Mouse (Mus musculus): ENCODE results near the gene Il6st. TPM values are rescaled to one million over a fixed set of nuclear protein-coding genes. Genes with fewer than 3 reads are reported as not detected.

Il6st gene
- polyA plus RNA-seq, 1 experiment from 2014 or later, result 7.9 TPM

DNA sequence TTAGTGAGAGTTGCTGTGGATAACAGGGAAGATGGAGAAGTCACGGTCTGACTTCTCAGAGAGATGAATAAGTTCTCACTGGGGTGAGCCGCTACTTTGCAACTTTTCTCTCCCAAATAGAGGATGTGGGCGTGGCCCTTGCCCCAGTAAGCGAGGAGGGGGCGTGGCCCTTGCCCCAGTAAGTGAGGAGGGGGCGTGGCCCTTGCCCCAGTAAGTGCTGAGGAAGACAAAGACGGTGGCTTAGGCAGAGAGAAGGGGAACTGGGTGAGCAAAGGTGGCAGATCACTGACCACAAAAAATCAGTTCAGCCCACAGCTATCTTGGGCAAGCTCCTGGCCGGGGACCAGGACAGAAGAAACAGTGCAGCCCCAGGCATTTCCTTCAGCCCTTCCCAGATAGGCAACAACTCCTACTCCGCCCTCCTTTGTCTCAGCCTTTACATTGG, 23.9 kb upstream of the Il6st start:
- Histone ChIP-seq H3K4me1 (ENCODE audit: control insufficient read depth, low read depth, low read length) (peaks cover 2% of the 10 kb centered on the region), H3K4me3 (ENCODE audit: low read depth, low read length) (no peak overlapping the region), H3K27ac (ENCODE audit: low read length) (no peak overlapping the region; the same call in 1 of the 2 replicates), H3K9ac (ENCODE audit: low read depth, low read length) (no peak overlapping the region), H3K36me3 (ENCODE audit: control insufficient read depth, insufficient read depth) (no peaks in the 10 kb centered on the region), H3K9me3 (replicated peaks; ENCODE audit: control insufficient read depth, low read length) (no peaks in the 10 kb centered on the region), H3K27me3 (ENCODE audit: control insufficient read depth, insufficient read depth, low read depth, low read length) (no peaks in the 10 kb centered on the region), H3K4me2 (ENCODE audit: low read depth, low read length) (no peak overlapping the region)
- WGBS (ENCODE audit: insufficient replicate concordance), result 2% methylated on average over 9 of the region's 9 CpGs
- peak; percentile 61 for ATAC-seq (ENCODE audit: low read depth)

DNA sequence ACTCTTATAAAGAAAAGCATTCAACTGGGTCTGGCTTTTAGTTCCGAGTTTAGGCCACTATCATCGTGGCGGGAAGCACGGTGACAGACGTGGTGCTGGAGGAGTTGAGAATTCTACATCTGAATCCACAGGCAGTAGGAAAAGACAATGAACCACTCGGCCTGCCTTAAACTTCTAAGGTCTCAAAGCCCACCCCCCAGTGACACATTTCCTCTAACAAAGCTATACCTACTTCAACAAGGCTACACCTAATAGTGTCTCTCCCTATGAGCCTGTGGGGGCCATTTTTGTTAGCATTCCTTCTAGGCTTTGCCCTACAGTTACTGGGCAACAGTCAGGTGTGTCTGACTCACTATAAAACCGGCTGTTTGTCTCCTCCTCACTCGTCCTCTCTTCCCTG, 23.2 kb upstream of the Il6st start:
- Histone ChIP-seq H3K27ac (ENCODE audit: low read length) (no peak overlapping the region), H3K9me3 (replicated peaks; ENCODE audit: control insufficient read depth, low read length) (no peaks in the 10 kb centered on the region), H3K9ac (ENCODE audit: low read depth, low read length) (no peak overlapping the region), H3K4me2 (ENCODE audit: low read depth, low read length) (no peak overlapping the region), H3K36me3 (ENCODE audit: control insufficient read depth, insufficient read depth) (no peaks in the 10 kb centered on the region), H3K27me3 (ENCODE audit: control insufficient read depth, insufficient read depth, low read depth, low read length) (no peaks in the 10 kb centered on the region), H3K4me1 (ENCODE audit: control insufficient read depth, low read depth, low read length) (peaks cover 2% of the 10 kb centered on the region), H3K4me3 (ENCODE audit: low read depth, low read length) (no peak overlapping the region)
- no peak for ATAC-seq (ENCODE audit: low read depth)
- 41% methylated on average over 8 of the region's 8 CpGs for WGBS (ENCODE audit: insufficient replicate concordance)

DNA sequence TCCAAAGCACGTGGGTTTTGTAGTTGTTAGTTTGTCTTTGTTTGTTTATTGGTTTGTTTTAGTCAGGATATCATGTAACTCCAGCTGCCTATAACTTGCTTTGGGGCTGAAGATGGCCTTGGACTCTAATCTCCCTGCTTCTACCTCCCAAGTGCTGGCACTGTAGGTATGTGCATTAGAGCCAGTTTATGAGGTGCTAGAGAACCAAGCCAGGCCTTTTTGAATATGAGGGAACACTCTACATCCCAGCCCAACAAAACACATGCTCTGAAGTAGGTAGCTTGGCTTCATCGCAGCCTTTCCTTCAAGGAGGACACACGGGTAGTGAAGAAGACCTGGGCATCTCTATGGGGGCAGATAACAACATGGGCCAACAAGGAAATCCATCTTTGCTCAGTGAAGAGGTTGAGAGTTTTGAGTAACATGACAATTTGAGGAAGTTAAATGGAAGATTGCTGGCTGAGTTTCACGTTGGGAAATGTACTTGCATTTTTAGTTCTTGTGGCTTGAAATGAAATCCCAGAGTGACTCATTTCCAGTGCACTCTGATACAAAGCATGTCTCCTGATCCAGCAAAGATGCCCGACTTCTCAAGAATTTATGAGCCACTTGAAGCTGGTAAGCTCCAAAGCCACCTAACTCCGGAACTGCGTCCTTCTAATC, 20.9 kb upstream of the Il6st start:
- WGBS (ENCODE audit: insufficient replicate concordance), result 45% methylated on average over 7 of the region's 7 CpGs
- Histone ChIP-seq H3K4me1 (ENCODE audit: control insufficient read depth, low read depth, low read length) (peaks cover 2% of the 10 kb centered on the region), H3K27me3 (ENCODE audit: control insufficient read depth, insufficient read depth, low read depth, low read length) (no peaks in the 10 kb centered on the region), H3K4me3 (ENCODE audit: low read depth, low read length) (no peak overlapping the region), H3K9me3 (replicated peaks; ENCODE audit: control insufficient read depth, low read length) (no peaks in the 10 kb centered on the region), H3K36me3 (ENCODE audit: control insufficient read depth, insufficient read depth) (no peaks in the 10 kb centered on the region), H3K9ac (ENCODE audit: low read depth, low read length) (no peak overlapping the region), H3K4me2 (ENCODE audit: low read depth, low read length) (no peak overlapping the region), H3K27ac (ENCODE audit: low read length) (no peak overlapping the region)
- ATAC-seq (ENCODE audit: low read depth), result no peak

DNA sequence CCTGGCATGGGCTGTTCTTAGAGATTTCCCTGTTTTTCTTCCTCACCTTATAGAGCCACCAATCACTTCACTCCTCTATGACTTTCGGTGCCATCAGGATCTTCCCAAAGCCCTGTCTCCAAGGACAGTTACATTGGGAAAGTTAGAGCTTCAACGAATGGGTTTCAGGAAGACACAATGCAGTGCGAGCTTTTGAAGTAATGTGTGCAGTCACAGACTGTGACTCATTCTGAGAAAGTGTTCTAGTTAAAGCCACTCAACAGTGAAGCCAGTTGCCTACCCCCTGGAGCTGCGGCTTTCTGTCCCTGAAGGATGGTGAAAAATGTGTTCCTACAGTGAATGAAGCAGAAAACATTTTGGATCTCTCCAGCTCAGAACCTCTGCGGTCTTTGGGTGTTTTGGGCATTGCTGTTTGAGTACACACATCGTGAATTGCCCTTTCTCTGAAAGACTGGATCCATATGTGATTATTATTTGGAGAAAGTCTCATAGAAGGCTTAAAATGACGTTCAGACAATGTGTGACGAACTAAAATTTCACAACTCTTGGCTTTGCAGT, 16.7 kb upstream of the Il6st start:
- Histone ChIP-seq H3K4me2 (ENCODE audit: low read depth, low read length) (no peak overlapping the region), H3K27me3 (ENCODE audit: control insufficient read depth, insufficient read depth, low read depth, low read length) (no peaks in the 10 kb centered on the region), H3K27ac (ENCODE audit: low read length) (no peak overlapping the region), H3K4me1 (ENCODE audit: control insufficient read depth, low read depth, low read length) (no peaks in the 10 kb centered on the region; the same call in 1 of the 2 replicates), H3K9ac (ENCODE audit: low read depth, low read length) (no peak overlapping the region), H3K4me3 (ENCODE audit: low read depth, low read length) (no peak overlapping the region), H3K9me3 (replicated peaks; ENCODE audit: control insufficient read depth, low read length) (no peaks in the 10 kb centered on the region), H3K36me3 (ENCODE audit: control insufficient read depth, insufficient read depth) (no peaks in the 10 kb centered on the region)
- ATAC-seq (ENCODE audit: low read depth), result no peak
- 58% methylated on average over 8 of the region's 8 CpGs for WGBS (ENCODE audit: insufficient replicate concordance)

DNA sequence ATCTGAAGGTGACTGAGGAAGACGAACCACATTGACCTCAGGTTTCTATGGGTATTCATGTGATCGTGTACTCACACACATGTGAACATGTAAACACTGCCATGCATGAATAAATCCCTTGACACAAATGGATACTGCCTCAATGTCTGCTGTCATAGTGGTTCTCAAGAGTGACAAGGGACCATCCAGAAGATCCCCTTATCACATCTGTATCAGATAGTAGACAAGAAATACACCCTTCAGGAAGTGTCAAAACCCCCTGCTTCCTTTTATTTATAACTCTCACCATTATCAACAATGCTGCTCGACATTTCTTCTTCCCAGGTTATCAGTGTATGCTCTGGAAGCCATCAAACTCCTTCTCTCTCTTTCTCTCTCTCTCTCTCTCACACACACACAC, 13.7 kb upstream of the Il6st start:
- 36% methylated on average over 3 of the region's 3 CpGs for WGBS (ENCODE audit: insufficient replicate concordance)
- Histone ChIP-seq H3K9ac (ENCODE audit: low read depth, low read length) (no peak overlapping the region), H3K27me3 (ENCODE audit: control insufficient read depth, insufficient read depth, low read depth, low read length) (no peaks in the 10 kb centered on the region), H3K36me3 (ENCODE audit: control insufficient read depth, insufficient read depth) (no peaks in the 10 kb centered on the region), H3K4me1 (ENCODE audit: control insufficient read depth, low read depth, low read length) (no peaks in the 10 kb centered on the region), H3K27ac (ENCODE audit: low read length) (no peak overlapping the region), H3K9me3 (replicated peaks; ENCODE audit: control insufficient read depth, low read length) (no peaks in the 10 kb centered on the region), H3K4me2 (ENCODE audit: low read depth, low read length) (no peak overlapping the region), H3K4me3 (ENCODE audit: low read depth, low read length) (no peak overlapping the region)
- ATAC-seq (ENCODE audit: low read depth), result no peak

DNA sequence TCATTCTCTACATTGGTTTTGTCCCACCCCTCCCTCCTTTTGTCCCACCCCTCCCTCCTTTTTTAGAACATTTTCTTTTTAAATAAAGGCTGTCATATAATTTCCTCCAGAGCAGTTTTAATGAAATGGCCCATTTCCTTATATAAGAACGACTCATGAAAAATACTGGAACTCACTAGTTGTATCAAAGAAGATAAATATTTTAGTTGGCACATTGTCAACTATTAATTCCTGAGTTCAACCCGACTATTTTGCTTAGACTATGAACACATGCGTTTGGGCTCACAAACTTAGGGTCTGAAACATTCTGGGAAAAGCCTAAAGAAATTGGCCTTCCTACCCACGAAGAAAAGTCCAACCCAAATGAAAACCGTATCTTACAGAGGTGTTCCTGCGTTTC, 6.5 kb upstream of the Il6st start:
- Histone ChIP-seq H3K4me1 (ENCODE audit: control insufficient read depth, low read depth, low read length) (no peaks in the 10 kb centered on the region), H3K36me3 (ENCODE audit: control insufficient read depth, insufficient read depth) (no peaks in the 10 kb centered on the region), H3K27me3 (ENCODE audit: control insufficient read depth, insufficient read depth, low read depth, low read length) (no peaks in the 10 kb centered on the region; the same call in 1 of the 2 replicates), H3K4me2 (ENCODE audit: low read depth, low read length) (no peak overlapping the region), H3K4me3 (ENCODE audit: low read depth, low read length) (no peak overlapping the region), H3K9ac (ENCODE audit: low read depth, low read length) (no peak overlapping the region), H3K9me3 (replicated peaks; ENCODE audit: control insufficient read depth, low read length) (no peaks in the 10 kb centered on the region), H3K27ac (ENCODE audit: low read length) (no peak overlapping the region)
- 68% methylated on average over 6 of the region's 6 CpGs for WGBS (ENCODE audit: insufficient replicate concordance)
- no peak for ATAC-seq (ENCODE audit: low read depth)

DNA sequence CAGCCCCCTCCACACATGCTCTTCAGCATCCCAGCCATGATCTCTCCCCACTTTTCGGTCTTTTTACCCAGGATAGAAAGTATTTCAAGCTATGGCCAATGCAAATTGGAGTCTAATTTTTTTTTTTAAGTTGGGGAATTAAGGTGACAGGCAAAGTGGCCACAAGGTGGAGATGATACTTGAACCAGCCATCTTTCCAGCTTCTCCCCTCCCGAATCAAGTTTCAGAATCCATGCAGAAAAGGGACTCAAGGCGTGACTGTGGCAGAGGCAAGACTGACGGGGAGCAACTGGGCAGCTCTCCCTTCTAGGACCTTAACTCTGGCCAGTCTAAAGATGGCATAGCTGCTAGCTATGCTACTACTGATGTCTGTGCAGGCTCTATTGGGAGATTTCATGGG, 5.9 kb upstream of the Il6st start:
- ATAC-seq (ENCODE audit: low read depth), result no peak
- no peaks in the 10 kb centered on the region for H3K36me3 ChIP-seq (ENCODE audit: control insufficient read depth, insufficient read depth)
- 64% methylated on average over 4 of the region's 4 CpGs for WGBS (ENCODE audit: insufficient replicate concordance)
- H3K9me3 ChIP-seq (replicated peaks; ENCODE audit: control insufficient read depth, low read length), result no peaks in the 10 kb centered on the region
- H3K4me3 ChIP-seq (ENCODE audit: low read depth, low read length), result no peak overlapping the region
- H3K9ac ChIP-seq (ENCODE audit: low read depth, low read length), result no peak overlapping the region
- no peaks in the 10 kb centered on the region; the same call in 1 of the 2 replicates for H3K27me3 ChIP-seq (ENCODE audit: control insufficient read depth, insufficient read depth, low read depth, low read length)
- no peak overlapping the region for H3K4me2 ChIP-seq (ENCODE audit: low read depth, low read length)
- H3K4me1 ChIP-seq (ENCODE audit: control insufficient read depth, low read depth, low read length), result no peaks in the 10 kb centered on the region
- H3K27ac ChIP-seq (ENCODE audit: low read length), result no peak overlapping the region

DNA sequence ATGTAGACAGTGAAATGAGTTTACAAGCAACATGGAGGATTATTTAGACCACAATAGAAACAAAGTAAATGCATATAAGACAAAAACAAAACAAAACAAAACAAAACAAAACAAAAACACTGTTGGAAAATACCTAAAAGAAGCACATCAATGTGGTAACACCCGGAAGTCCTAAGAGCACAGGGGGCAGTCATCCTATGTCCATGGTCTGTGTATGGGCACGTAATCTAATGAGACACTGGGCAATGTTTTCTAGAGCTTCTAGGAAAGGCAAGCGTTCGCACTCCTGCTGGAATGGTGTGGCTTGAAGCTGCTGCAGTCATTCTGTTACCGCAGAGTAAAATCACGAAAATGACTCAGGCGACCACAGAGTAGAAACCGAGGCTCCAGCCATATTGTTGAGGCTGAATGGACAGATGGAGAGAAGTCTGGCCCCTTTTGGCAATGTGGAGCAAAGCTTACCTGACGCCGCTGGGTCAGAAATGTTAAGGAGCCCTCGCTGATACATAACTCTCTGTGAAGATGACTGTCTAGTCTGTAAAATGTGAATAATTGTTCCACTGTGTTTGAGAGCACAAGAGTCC, 5.3 kb upstream of the Il6st start:
- WGBS (ENCODE audit: insufficient replicate concordance), result 72% methylated on average over 11 of the region's 11 CpGs
- no peak for ATAC-seq (ENCODE audit: low read depth)

DNA sequence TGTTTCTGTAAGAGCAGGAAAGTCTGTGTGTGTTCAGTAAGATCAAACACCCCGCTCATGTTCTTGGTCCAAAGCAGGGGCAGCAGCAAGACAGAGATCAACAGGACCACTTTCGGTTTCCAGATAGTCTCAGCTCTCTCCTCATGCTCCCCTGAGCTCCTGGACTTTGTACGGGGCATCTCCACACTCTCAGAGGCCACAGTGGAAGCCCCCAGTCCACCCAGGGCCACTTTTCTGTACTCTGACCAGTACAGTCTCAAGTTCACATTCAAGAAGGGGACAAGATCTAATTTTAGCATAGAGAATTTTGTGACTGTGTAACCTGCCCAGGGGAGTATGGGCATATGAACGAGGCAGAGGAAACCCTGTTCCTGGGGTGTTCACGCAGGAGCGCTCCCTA, 3.9 kb upstream of the Il6st start:
- WGBS (ENCODE audit: insufficient replicate concordance), result 68% methylated on average over 6 of the region's 6 CpGs
- Histone ChIP-seq H3K4me3 (ENCODE audit: low read depth, low read length) (no peak overlapping the region), H3K27me3 (ENCODE audit: control insufficient read depth, insufficient read depth, low read depth, low read length) (peaks cover 14% of the 10 kb centered on the region), H3K4me1 (ENCODE audit: control insufficient read depth, low read depth, low read length) (peaks cover 6% of the 10 kb centered on the region), H3K9ac (ENCODE audit: low read depth, low read length) (no peak overlapping the region), H3K27ac (ENCODE audit: low read length) (no peak overlapping the region), H3K4me2 (ENCODE audit: low read depth, low read length) (no peak overlapping the region), H3K36me3 (ENCODE audit: control insufficient read depth, insufficient read depth) (no peaks in the 10 kb centered on the region), H3K9me3 (replicated peaks; ENCODE audit: control insufficient read depth, low read length) (no peaks in the 10 kb centered on the region)
- no peak for ATAC-seq (ENCODE audit: low read depth)

More for the DNA sequence above, 5.3 kb upstream of the Il6st start:
- peaks cover 4% of the 10 kb centered on the region for H3K4me1 ChIP-seq (ENCODE audit: control insufficient read depth, low read depth, low read length)
- H3K27me3 ChIP-seq (ENCODE audit: control insufficient read depth, insufficient read depth, low read depth, low read length), result peaks cover under 1% of the 10 kb centered on the region
- no peaks in the 10 kb centered on the region for H3K36me3 ChIP-seq (ENCODE audit: control insufficient read depth, insufficient read depth)
- no peak overlapping the region for H3K4me3 ChIP-seq (ENCODE audit: low read depth, low read length)
- H3K9me3 ChIP-seq (replicated peaks; ENCODE audit: control insufficient read depth, low read length), result no peaks in the 10 kb centered on the region
- no peak overlapping the region for H3K9ac ChIP-seq (ENCODE audit: low read depth, low read length)
- no peak overlapping the region for H3K4me2 ChIP-seq (ENCODE audit: low read depth, low read length)
- no peak overlapping the region for H3K27ac ChIP-seq (ENCODE audit: low read length)

Measured in liver, embryonic 16.5 days (tissue).